Mouse (Mus musculus): ENCODE data around the gene Gm20683. TPM values are rescaled to one million over a fixed set of nuclear protein-coding genes. Genes with fewer than 3 reads are reported as not detected.
A peak's percentile ranks its signal among the peaks of the same experiment; 100 is the strongest.

Gm20683 gene
- polyA plus RNA-seq, 1 experiment, result 29.1 TPM

GRCm38 (mm10) chr17:25880913-25881641, 39.5 kb upstream of the Gm20683 start:
- DNase-seq, result no peak
- Histone ChIP-seq H3K4me3 (replicated peaks; ENCODE audit: extremely low read depth, low read depth, low read length) (no peak overlapping the region), H3K4me1 (ENCODE audit: control insufficient read depth, insufficient read depth, low read length) (no peaks in the 10 kb centered on the region; the same call in none of the 2 replicates)
- 25% methylated on average over 5 of the region's 5 CpGs for WGBS
- TF ChIP-seq POLR2A (IDR thresholded peaks at IDR 0.05; ENCODE audit: borderline replicate concordance, extremely low read depth, low read depth, low read length) (no peak), CTCF (IDR thresholded peaks at IDR 0.05; ENCODE audit: insufficient read depth, low read length) (no peak)

GRCm38 (mm10) chr17:25880196-25880910, 38.8 kb upstream of the Gm20683 start, which contains the start of gene Wfikkn1:
Wfikkn1 (minus strand) TSS chr17:25880858.
- Histone ChIP-seq H3K4me3 (replicated peaks; ENCODE audit: extremely low read depth, low read depth, low read length) (no peak within 1 kb of the TSS), H3K4me1 (ENCODE audit: control insufficient read depth, insufficient read depth, low read length) (peaks cover 3% of the 10 kb centered on the region)
- DNase-seq, result no peak
- 49% methylated on average over 5 of the region's 5 CpGs for WGBS
- no peak for TF ChIP-seq CTCF (IDR thresholded peaks at IDR 0.05; ENCODE audit: insufficient read depth, low read length)
- no peak for TF ChIP-seq POLR2A (IDR thresholded peaks at IDR 0.05; ENCODE audit: borderline replicate concordance, extremely low read depth, low read depth, low read length)

- no peak for DNase-seq
- Histone ChIP-seq H3K4me3 (replicated peaks; ENCODE audit: extremely low read depth, low read depth, low read length) (no peak overlapping the region), H3K4me1 (ENCODE audit: control insufficient read depth, insufficient read depth, low read length) (peaks cover 3% of the 10 kb centered on the region)
- 77% methylated on average over 8 of the region's 8 CpGs for WGBS
- TF ChIP-seq CTCF (IDR thresholded peaks at IDR 0.05; ENCODE audit: insufficient read depth, low read length), result no peak
- no peak for TF ChIP-seq POLR2A (IDR thresholded peaks at IDR 0.05; ENCODE audit: borderline replicate concordance, extremely low read depth, low read depth, low read length)
These were observed 38.2 kb upstream of the Gm20683 start for GRCm38 (mm10) chr17:25879750-25880149.

DNA sequence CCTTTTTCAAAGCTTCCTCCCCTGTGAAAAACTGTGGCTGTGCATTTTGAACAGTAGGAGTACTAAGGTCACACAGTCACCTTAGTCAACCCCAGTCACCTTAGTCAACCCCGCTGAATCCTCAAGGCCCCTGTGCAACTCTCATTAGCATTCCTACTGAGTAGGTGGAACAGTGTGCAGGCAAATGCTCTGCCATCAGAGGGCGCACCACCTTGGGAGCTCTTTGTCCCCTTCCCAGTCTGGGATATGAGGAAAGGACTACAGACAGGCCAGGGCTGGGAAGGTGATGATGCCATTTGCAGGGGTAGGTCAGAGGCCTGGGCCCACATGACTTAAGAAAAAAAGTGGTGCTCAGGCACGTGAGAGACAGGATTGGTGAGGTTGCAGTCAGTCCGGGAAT, 37.7 kb upstream of the Gm20683 start:
- H3K4me1 ChIP-seq (ENCODE audit: control insufficient read depth, insufficient read depth, low read length), result peaks cover 3% of the 10 kb centered on the region
- WGBS, result 75% methylated on average over 4 of the region's 4 CpGs
- no peak for TF ChIP-seq POLR2A (IDR thresholded peaks at IDR 0.05; ENCODE audit: borderline replicate concordance, extremely low read depth, low read depth, low read length)
- peak; percentile 57 for TF ChIP-seq CTCF (IDR thresholded peaks at IDR 0.05; ENCODE audit: insufficient read depth, low read length)
- no peak for DNase-seq
- no peak overlapping the region for H3K4me3 ChIP-seq (replicated peaks; ENCODE audit: extremely low read depth, low read depth, low read length)

DNA sequence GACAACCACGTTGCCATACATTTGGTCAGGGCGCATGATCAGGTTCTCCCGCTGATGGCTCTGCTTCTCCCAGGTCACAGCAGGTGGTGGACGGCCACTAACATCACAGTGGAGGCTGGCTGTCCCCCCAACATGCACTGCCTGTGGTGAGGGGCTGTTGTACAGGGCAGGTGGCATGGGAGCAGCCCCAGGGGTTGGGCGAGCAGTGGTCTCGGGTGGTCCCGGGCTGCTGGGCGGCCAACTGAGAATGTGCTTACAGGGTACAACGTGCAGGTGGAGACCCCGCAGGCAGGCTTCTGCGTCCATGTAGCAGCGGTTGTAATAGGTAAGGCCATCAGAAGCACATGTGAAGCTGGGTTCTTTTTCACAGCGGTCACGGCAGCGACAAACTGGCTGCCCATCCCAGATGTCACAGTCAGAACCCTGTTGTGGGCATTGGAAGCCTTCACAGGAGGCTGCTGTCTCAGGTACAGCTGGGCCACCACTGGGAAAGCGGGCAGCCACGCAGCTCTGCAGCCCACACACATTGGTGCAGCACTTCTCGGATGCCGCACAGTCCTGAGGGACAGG, 37.1 kb upstream of the Gm20683 start:
- DNase-seq, result no peak
- H3K4me1 ChIP-seq (ENCODE audit: control insufficient read depth, insufficient read depth, low read length), result peaks cover 3% of the 10 kb centered on the region
- no peak for TF ChIP-seq CTCF (IDR thresholded peaks at IDR 0.05; ENCODE audit: insufficient read depth, low read length)
- TF ChIP-seq POLR2A (IDR thresholded peaks at IDR 0.05; ENCODE audit: borderline replicate concordance, extremely low read depth, low read depth, low read length), result no peak
- WGBS, result 93% methylated on average over 19 of the region's 19 CpGs
- no peak overlapping the region for H3K4me3 ChIP-seq (replicated peaks; ENCODE audit: extremely low read depth, low read depth, low read length)

- 90% methylated on average over 32 of the region's 32 CpGs for WGBS
- DNase-seq, result no peak
- Histone ChIP-seq H3K4me3 (replicated peaks; ENCODE audit: extremely low read depth, low read depth, low read length) (no peak overlapping the region), H3K4me1 (ENCODE audit: control insufficient read depth, insufficient read depth, low read length) (peaks cover 3% of the 10 kb centered on the region)
- TF ChIP-seq POLR2A (IDR thresholded peaks at IDR 0.05; ENCODE audit: borderline replicate concordance, extremely low read depth, low read depth, low read length) (no peak), CTCF (IDR thresholded peaks at IDR 0.05; ENCODE audit: insufficient read depth, low read length) (no peak)
These were observed 36.4 kb upstream of the Gm20683 start for GRCm38 (mm10) chr17:25877741-25878610.

- TF ChIP-seq POLR2A (IDR thresholded peaks at IDR 0.05; ENCODE audit: borderline replicate concordance, extremely low read depth, low read depth, low read length), result no peak
- no peak for TF ChIP-seq CTCF (IDR thresholded peaks at IDR 0.05; ENCODE audit: insufficient read depth, low read length)
- WGBS, result 87% methylated on average over 3 of the region's 3 CpGs
- peaks cover 3% of the 10 kb centered on the region for H3K4me1 ChIP-seq (ENCODE audit: control insufficient read depth, insufficient read depth, low read length)
- DNase-seq, result no peak
- H3K4me3 ChIP-seq (replicated peaks; ENCODE audit: extremely low read depth, low read depth, low read length), result no peak overlapping the region
These were observed 35.5 kb upstream of the Gm20683 start for GRCm38 (mm10) chr17:25877025-25877424.

DNA sequence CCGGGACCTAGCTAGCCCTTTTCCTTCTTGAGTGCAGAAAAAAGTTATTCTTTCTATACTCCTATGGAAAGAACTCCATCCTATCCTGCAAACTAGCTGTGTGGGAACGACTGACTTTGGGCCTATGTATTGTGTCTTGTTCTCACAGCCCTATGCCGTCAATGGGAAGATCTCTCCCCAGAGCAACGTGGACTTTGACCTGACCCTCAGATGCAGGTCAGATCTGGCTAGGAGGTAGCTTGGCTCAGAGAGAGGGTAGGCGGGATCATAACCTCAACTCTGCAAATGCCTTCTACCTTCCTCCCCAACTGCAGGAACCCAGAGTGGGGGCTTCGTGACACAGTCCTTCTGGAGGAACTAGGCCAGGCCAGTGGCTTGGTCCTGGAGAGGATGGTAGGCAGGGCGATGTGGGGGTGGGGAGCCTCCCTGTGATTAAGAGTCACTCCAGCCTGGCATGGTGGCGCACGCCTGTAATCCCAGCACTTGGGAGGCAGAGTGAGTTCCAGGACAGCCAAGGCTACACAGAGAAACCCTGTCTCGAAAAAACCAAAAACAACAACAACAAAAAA, 34.9 kb upstream of the Gm20683 start:
- WGBS, result 60% methylated on average over 10 of the region's 10 CpGs
- Histone ChIP-seq H3K4me1 (ENCODE audit: control insufficient read depth, insufficient read depth, low read length) (peaks cover 3% of the 10 kb centered on the region), H3K4me3 (replicated peaks; ENCODE audit: extremely low read depth, low read depth, low read length) (no peak overlapping the region)
- TF ChIP-seq POLR2A (IDR thresholded peaks at IDR 0.05; ENCODE audit: borderline replicate concordance, extremely low read depth, low read depth, low read length), result no peak
- DNase-seq, result no peak
